Mouse (Mus musculus) bone marrow macrophage, adult 2 months (primary cell): ENCODE results near the gene Kif22.

ENCODE experiments used
- CTCF ChIP-seq: IDR thresholded peaks from 2 replicates; pipeline ENCODE4 v1.5.1; 2012; ENCODE audit warnings: low read depth, mild to moderate bottlenecking, low read length, moderate library complexity
- POLR2A ChIP-seq: IDR thresholded peaks from 2 replicates; pipeline ENCODE4 v1.6.1; 2012; ENCODE audit warnings: mild to moderate bottlenecking, low read depth, low read length, borderline replicate concordance

GRCm38 (mm10) chr7:127023272-127023691 lies 19.0 kb downstream of the Kif22 start:
- TF ChIP-seq CTCF: no peak
- TF ChIP-seq POLR2A: no peak
